Mouse (Mus musculus) C2C12 (cell line): ENCODE data around the gene Scaf1. TPM values are rescaled to one million over a fixed set of nuclear protein-coding genes. Genes with fewer than 3 reads are reported as not detected.
A peak's percentile ranks its signal among the peaks of the same experiment; 100 is the strongest.

Experiments
- H3K27me3 ChIP-seq: one replicate; pipeline ENCODE4 v1.6.1; 2011; ENCODE audit not compliant: control insufficient read depth, insufficient read depth, insufficient read length
- H3K36me3 ChIP-seq: one replicate; pipeline ENCODE4 v1.6.1; 2011; ENCODE audit not compliant: control insufficient read depth, insufficient read depth
- H3K4me3 ChIP-seq: one replicate; pipeline ENCODE4 v1.5.1; 2011; ENCODE audit warnings: mild to moderate bottlenecking, control low read depth; ENCODE audit not compliant: poor library complexity, insufficient read depth, severe bottlenecking
- H3K79me2 ChIP-seq: one replicate; pipeline ENCODE4 v1.6.1; 2011; ENCODE audit not compliant: control insufficient read depth, insufficient read depth
- H3K79me3 ChIP-seq: one replicate; pipeline ENCODE4 v1.6.1; 2011; ENCODE audit warnings: low read depth, control low read depth
- H3ac ChIP-seq: one replicate; pipeline ENCODE3; 2011; ENCODE audit warnings: low read depth; ENCODE audit not compliant: control insufficient read depth, insufficient read length
- CEBPB ChIP-seq: IDR thresholded peaks from one replicate; pipeline ENCODE4 v1.6.1; 2011; ENCODE audit warnings: low read depth, mild to moderate bottlenecking, control low read depth, moderate library complexity
- CTCF ChIP-seq: IDR thresholded peaks from one replicate; pipeline ENCODE4 v1.5.1; 2011; ENCODE audit not compliant: control insufficient read depth, insufficient read depth, insufficient read length
- FOSL1 ChIP-seq: IDR thresholded peaks from one replicate; pipeline ENCODE4 v1.8.0; 2011; ENCODE audit warnings: mild to moderate bottlenecking, low read length; ENCODE audit not compliant: poor library complexity, insufficient read depth, severe bottlenecking
- MAX ChIP-seq: IDR thresholded peaks from one replicate; pipeline ENCODE4 v1.6.1; 2011; ENCODE audit warnings: mild to moderate bottlenecking, control low read depth
- MYOD1 ChIP-seq: IDR thresholded peaks from one replicate; pipeline ENCODE4 v1.6.1; 2011; ENCODE audit warnings: low read depth; ENCODE audit not compliant: control insufficient read depth, insufficient read length
- MYOG ChIP-seq: IDR thresholded peaks from one replicate; pipeline ENCODE4 v1.6.1; 2011; ENCODE audit not compliant: control insufficient read depth, insufficient read length; ENCODE audit errors: extremely low read depth
- USF1 ChIP-seq: IDR thresholded peaks from one replicate; pipeline ENCODE4 v1.6.1; 2011; ENCODE audit warnings: low read depth, mild to moderate bottlenecking, control low read depth, moderate library complexity
- polyA plus RNA-seq: library from polyadenylated mRNA; unstranded; fragments of >200 nt; fragmentation: generic; extraction: Trizol; gene quantifications from one replicate; pipeline ENCODE4 v1.2.1, GENCODE M21; 2012; ENCODE audit warnings: missing spikeins

Gene Scaf1
- polyA plus RNA-seq, 1 experiment: 58.4 TPM

GRCm38 (mm10) chr7:45056972-45057348 lies 40.8 kb upstream of the Scaf1 start:
- no peaks in the 10 kb centered on the region for H3K27me3 ChIP-seq
- peaks cover 7% of the 10 kb centered on the region for H3K79me2 ChIP-seq
- no peaks in the 10 kb centered on the region for H3K36me3 ChIP-seq
- H3K79me3 ChIP-seq: peaks cover 4% of the 10 kb centered on the region
- no peak overlapping the region for H3ac ChIP-seq
- no peak overlapping the region for H3K4me3 ChIP-seq
- no peak for TF ChIP-seq MAX
- TF ChIP-seq CEBPB: no peak
- TF ChIP-seq MYOG: no peak
- TF ChIP-seq CTCF: no peak
- TF ChIP-seq MYOD1: no peak
- TF ChIP-seq USF1: no peak
- TF ChIP-seq FOSL1: no peak

GRCm38 (mm10) chr7:45056329-45056971 lies 40.3 kb upstream of the Scaf1 start:
- Histone ChIP-seq H3K4me3 (no peak overlapping the region), H3ac (no peak overlapping the region), H3K36me3 (no peaks in the 10 kb centered on the region), H3K79me2 (peaks cover 12% of the 10 kb centered on the region), H3K27me3 (no peaks in the 10 kb centered on the region), H3K79me3 (peaks cover 9% of the 10 kb centered on the region)
- no peak for TF ChIP-seq FOSL1

- Histone ChIP-seq H3K27me3 (no peaks in the 10 kb centered on the region), H3K79me3 (peaks cover 18% of the 10 kb centered on the region), H3ac (peak overlapping the region; percentile 83), H3K4me3 (peak overlapping the region; percentile 60), H3K79me2 (peaks cover 35% of the 10 kb centered on the region), H3K36me3 (peaks cover 12% of the 10 kb centered on the region)
- TF ChIP-seq MYOG (no peak), MAX (no peak), CEBPB (no peak), MYOD1 (no peak), FOSL1 (no peak), USF1 (no peak), CTCF (no peak)
Observed at GRCm38 (mm10) chr7:45053931-45054510, 37.9 kb upstream of the Scaf1 start.

GRCm38 (mm10) chr7:45053117-45053930 lies 37.2 kb upstream of the Scaf1 start:
- peaks cover 15% of the 10 kb centered on the region for H3K36me3 ChIP-seq
- H3K79me3 ChIP-seq: peaks cover 18% of the 10 kb centered on the region
- peaks cover 42% of the 10 kb centered on the region for H3K79me2 ChIP-seq
- H3K27me3 ChIP-seq: no peaks in the 10 kb centered on the region
- TF ChIP-seq MYOD1: no peak
- TF ChIP-seq CTCF: no peak
- TF ChIP-seq FOSL1: no peak
- no peak for TF ChIP-seq MYOG
- TF ChIP-seq CEBPB: no peak
- no peak for TF ChIP-seq USF1
- no peak for TF ChIP-seq MAX
- H3K4me3 ChIP-seq: peak overlapping the region; percentile 60
- peak overlapping the region; percentile 83 for H3ac ChIP-seq

GRCm38 (mm10) chr7:45052862-45053116 lies 36.6 kb upstream of the Scaf1 start, which contains the start of gene Prr12:
TSS of gene Prr12 (minus strand) at chr7:45052881.
- Histone ChIP-seq H3K79me2 (peaks cover 47% of the 10 kb centered on the region), H3K79me3 (peaks cover 18% of the 10 kb centered on the region), H3ac (peak within 1 kb of the TSS; percentile 92), H3K27me3 (no peaks in the 10 kb centered on the region), H3K36me3 (peaks cover 15% of the 10 kb centered on the region), H3K4me3 (peak within 1 kb of the TSS; percentile 60)
- TF ChIP-seq FOSL1 (no peak), USF1 (no peak), CTCF (no peak), MYOG (no peak), CEBPB (no peak), MAX (no peak)
